Mouse (Mus musculus): Measurements from ENCODE around the gene Lifr. TPM values are rescaled to one million over a fixed set of nuclear protein-coding genes. Genes with fewer than 3 reads are reported as not detected.

Gene Lifr
- polyA plus RNA-seq, 1 experiment from 2014 or later: 7.6 TPM

DNA sequence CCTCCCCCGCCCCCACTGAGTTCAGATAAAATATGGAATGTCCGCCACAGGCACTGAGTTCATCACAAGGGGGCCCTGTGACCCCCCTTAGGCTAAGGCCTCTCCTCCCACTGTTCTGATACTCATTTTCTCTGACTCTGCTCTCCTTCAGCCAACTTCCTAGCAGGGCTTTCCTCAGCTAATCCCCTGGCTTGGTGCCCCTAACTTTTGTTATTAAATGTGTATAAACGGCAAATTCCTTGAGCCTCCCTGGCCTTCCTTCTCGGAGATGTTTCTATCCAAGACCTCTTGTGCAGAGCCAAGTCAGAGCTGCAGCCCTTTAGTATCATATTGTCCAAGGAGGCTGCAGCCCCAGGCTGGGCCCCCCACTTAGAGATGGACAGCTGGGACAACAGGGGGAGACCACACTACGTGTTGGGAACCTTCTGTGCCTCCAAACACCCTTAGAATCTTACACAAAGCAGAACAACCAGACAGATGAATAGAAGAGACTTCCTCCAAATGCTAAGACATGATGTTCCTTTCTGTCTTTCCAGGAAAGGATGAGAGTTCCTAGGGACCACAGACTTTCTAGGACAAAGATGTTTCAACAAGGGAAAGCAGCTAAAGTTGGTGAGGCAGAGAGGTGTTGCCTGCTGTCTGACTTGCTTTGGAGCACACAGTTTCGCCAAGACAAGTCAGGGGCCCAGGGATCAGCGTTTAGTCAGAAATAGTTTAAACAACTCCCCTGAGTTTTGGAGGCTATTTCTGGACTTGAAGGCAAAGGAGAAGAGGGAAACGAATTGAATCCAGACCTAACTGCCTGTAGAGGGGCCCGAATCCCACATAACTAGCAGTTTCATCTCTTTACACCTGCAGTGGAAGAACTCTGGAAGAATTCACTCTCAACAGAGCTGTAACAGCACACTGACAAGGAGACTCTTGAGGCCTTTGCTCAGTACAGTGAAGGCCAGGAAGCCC lies 111.3 kb downstream of the Lifr start:
- Histone ChIP-seq H3K9ac (replicated peaks) (no peak overlapping the region), H3K27me3 (no peaks in the 10 kb centered on the region), H3K36me3 (no peaks in the 10 kb centered on the region), H3K9me3 (no peaks in the 10 kb centered on the region), H3K4me1 (peaks cover 19% of the 10 kb centered on the region), H3K27ac (replicated peaks) (no peak overlapping the region), H3K4me2 (replicated peaks) (no peak overlapping the region), H3K4me3 (no peak overlapping the region)
- 63% methylated on average over 9 of the region's 9 CpGs for WGBS
- ATAC-seq (replicated peaks): no peak

- H3K36me3 ChIP-seq: no peaks in the 10 kb centered on the region
- H3K9me3 ChIP-seq: no peaks in the 10 kb centered on the region
- no peak overlapping the region for H3K4me3 ChIP-seq
- H3K27me3 ChIP-seq: no peaks in the 10 kb centered on the region
- WGBS: 90% methylated on average over 5 of the region's 5 CpGs
- H3K4me1 ChIP-seq: peaks cover 15% of the 10 kb centered on the region
- H3K4me2 ChIP-seq (replicated peaks): no peak overlapping the region
- no peak for ATAC-seq (replicated peaks)
- no peak overlapping the region for H3K27ac ChIP-seq (replicated peaks)
- no peak overlapping the region for H3K9ac ChIP-seq (replicated peaks)
Observed at GRCm38 (mm10) chr15:7202981-7203380, 112.6 kb downstream of the Lifr start.

- ATAC-seq (replicated peaks): no peak
- WGBS: 69% methylated on average over 9 of the region's 9 CpGs
- Histone ChIP-seq H3K4me2 (replicated peaks) (no peak overlapping the region), H3K27ac (replicated peaks) (no peak overlapping the region), H3K4me3 (no peak overlapping the region), H3K9me3 (no peaks in the 10 kb centered on the region), H3K4me1 (peaks cover 8% of the 10 kb centered on the region), H3K36me3 (no peaks in the 10 kb centered on the region), H3K27me3 (no peaks in the 10 kb centered on the region), H3K9ac (replicated peaks) (no peak overlapping the region)
Observed at GRCm38 (mm10) chr15:7203606-7204330, 113.4 kb downstream of the Lifr start.

DNA sequence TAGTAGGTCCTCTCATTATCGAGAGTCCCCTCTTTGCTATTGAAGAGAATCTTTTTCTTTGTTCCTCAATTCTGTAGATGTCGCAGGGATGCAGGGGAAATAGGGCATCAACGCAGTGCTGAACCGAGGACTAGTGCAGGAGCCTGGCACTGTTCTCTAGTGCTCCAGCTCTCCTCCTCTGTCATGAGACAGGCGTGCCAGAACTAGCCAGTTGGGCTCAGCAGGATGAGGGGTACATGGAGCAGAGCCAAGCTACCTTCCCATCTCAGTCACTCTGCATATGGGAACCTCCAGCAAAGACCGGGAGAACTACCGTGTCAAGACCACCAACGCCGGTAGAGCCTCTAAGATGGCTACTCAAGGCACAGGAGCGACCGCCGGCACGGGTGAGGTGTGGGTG lies 114.5 kb downstream of the Lifr start:
- no peak overlapping the region for H3K27ac ChIP-seq (replicated peaks)
- H3K4me3 ChIP-seq: no peak overlapping the region
- no peaks in the 10 kb centered on the region for H3K9me3 ChIP-seq
- 0 out of 2 replicates have a peak, but pooled peaks cover 2% of the 10 kb centered on the region for H3K4me1 ChIP-seq
- no peak overlapping the region for H3K4me2 ChIP-seq (replicated peaks)
- H3K27me3 ChIP-seq: no peaks in the 10 kb centered on the region
- WGBS: 58% methylated on average over 13 of the region's 13 CpGs
- no peak overlapping the region for H3K9ac ChIP-seq (replicated peaks)
- ATAC-seq (replicated peaks): peak; percentile 62; the same call in 1 of the 2 replicates
- no peaks in the 10 kb centered on the region for H3K36me3 ChIP-seq

DNA sequence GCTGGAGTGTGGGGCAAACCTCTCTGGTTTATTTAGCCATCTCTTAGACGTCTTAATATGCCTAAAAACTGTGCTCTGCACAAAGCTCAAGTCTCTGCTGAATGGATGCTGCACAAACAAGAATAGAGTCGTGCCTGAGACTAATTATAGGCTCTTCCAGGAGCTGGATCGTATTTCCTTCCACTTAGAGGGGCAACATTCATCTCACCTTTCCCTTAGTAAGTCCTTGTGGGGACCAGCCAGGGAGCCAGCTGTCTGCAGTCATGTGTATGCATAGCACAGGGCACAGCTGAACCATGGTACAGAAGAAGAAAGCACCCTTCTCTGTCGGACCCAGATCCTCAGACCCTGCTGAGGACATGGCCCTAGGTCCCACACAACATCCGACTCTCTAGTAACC lies 115.7 kb downstream of the Lifr start:
- Histone ChIP-seq H3K9ac (replicated peaks) (no peak overlapping the region), H3K4me1 (0 out of 2 replicates have a peak, but pooled peaks cover 2% of the 10 kb centered on the region), H3K4me2 (replicated peaks) (no peak overlapping the region), H3K36me3 (no peaks in the 10 kb centered on the region), H3K9me3 (no peaks in the 10 kb centered on the region), H3K4me3 (no peak overlapping the region), H3K27me3 (no peaks in the 10 kb centered on the region), H3K27ac (replicated peaks) (no peak overlapping the region)
- WGBS: 28% methylated on average over 5 of the region's 5 CpGs
- ATAC-seq (replicated peaks): no peak

GRCm38 (mm10) chr15:7207292-7207691 lies 116.9 kb downstream of the Lifr start:
- 88% methylated on average over 7 of the region's 7 CpGs for WGBS
- H3K9ac ChIP-seq (replicated peaks): no peak overlapping the region
- H3K4me3 ChIP-seq: no peak overlapping the region
- H3K27me3 ChIP-seq: no peaks in the 10 kb centered on the region
- H3K27ac ChIP-seq (replicated peaks): no peak overlapping the region
- H3K4me2 ChIP-seq (replicated peaks): no peak overlapping the region
- H3K9me3 ChIP-seq: no peaks in the 10 kb centered on the region
- no peaks in the 10 kb centered on the region for H3K4me1 ChIP-seq
- H3K36me3 ChIP-seq: no peaks in the 10 kb centered on the region
- ATAC-seq (replicated peaks): no peak

DNA sequence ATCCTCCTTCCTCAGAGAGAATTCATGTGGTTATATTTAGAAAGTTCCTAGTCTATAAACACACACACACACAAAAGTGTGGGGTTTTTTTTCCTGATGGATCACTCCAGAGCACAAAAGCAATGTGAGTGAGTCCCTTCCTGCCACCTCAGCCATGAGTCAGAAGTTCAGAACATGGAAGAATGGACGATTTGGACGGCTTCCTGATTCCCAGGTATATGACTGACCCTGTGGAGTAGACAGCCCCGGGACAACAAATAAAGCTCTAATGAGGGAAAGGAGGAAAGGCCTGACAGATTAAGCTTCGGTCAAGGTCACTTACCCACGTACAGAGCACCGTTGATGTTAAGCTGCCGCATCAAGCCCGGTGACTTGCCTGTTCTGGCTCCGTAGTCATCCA lies 117.8 kb downstream of the Lifr start:
- H3K27ac ChIP-seq (replicated peaks): no peak overlapping the region
- no peaks in the 10 kb centered on the region for H3K27me3 ChIP-seq
- no peak for ATAC-seq (replicated peaks)
- H3K4me2 ChIP-seq (replicated peaks): no peak overlapping the region
- H3K9me3 ChIP-seq: no peaks in the 10 kb centered on the region
- 90% methylated on average over 9 of the region's 9 CpGs for WGBS
- H3K4me3 ChIP-seq: no peak overlapping the region
- no peak overlapping the region for H3K9ac ChIP-seq (replicated peaks)
- H3K36me3 ChIP-seq: no peaks in the 10 kb centered on the region
- H3K4me1 ChIP-seq: no peaks in the 10 kb centered on the region

- H3K4me1 ChIP-seq: 0 out of 2 replicates have a peak, but pooled peaks cover 3% of the 10 kb centered on the region
- 6% methylated on average over 1 of the region's 1 CpGs for WGBS
- H3K4me2 ChIP-seq (replicated peaks): no peak overlapping the region
- H3K27me3 ChIP-seq: no peaks in the 10 kb centered on the region
- H3K27ac ChIP-seq (replicated peaks): no peak overlapping the region
- H3K9ac ChIP-seq (replicated peaks): no peak overlapping the region
- ATAC-seq (replicated peaks): peak; percentile 60; the same call in 1 of the 2 replicates
- H3K4me3 ChIP-seq: no peak overlapping the region
- no peaks in the 10 kb centered on the region for H3K36me3 ChIP-seq
- H3K9me3 ChIP-seq: no peaks in the 10 kb centered on the region
Observed at GRCm38 (mm10) chr15:7213683-7214082, 123.3 kb downstream of the Lifr start.

DNA sequence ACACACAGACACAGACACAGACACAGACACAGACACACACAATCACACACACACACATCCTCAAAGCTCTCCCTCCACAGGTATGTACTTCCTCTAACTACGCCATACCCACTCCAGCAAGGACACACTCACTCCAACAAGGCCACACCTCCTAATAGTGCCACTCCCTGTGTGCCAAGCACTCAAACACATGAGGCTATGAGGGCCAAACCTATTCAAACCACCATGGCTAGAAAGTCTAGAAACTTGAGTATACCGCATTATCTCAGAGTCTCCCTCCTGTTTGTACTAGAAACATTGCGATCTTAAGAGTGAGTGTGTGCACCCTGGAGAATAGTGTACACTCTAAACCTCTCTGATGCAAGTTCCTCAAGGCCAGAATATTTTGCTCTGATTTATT lies 125.4 kb downstream of the Lifr start:
- H3K36me3 ChIP-seq: no peaks in the 10 kb centered on the region
- H3K4me1 ChIP-seq: 0 out of 2 replicates have a peak, but pooled peaks cover 3% of the 10 kb centered on the region
- H3K4me2 ChIP-seq (replicated peaks): no peak overlapping the region
- 96% methylated on average over 3 of the region's 3 CpGs for WGBS
- H3K4me3 ChIP-seq: no peak overlapping the region
- no peaks in the 10 kb centered on the region for H3K9me3 ChIP-seq
- H3K9ac ChIP-seq (replicated peaks): no peak overlapping the region
- no peak for ATAC-seq (replicated peaks)
- H3K27ac ChIP-seq (replicated peaks): no peak overlapping the region
- H3K27me3 ChIP-seq: no peaks in the 10 kb centered on the region

DNA sequence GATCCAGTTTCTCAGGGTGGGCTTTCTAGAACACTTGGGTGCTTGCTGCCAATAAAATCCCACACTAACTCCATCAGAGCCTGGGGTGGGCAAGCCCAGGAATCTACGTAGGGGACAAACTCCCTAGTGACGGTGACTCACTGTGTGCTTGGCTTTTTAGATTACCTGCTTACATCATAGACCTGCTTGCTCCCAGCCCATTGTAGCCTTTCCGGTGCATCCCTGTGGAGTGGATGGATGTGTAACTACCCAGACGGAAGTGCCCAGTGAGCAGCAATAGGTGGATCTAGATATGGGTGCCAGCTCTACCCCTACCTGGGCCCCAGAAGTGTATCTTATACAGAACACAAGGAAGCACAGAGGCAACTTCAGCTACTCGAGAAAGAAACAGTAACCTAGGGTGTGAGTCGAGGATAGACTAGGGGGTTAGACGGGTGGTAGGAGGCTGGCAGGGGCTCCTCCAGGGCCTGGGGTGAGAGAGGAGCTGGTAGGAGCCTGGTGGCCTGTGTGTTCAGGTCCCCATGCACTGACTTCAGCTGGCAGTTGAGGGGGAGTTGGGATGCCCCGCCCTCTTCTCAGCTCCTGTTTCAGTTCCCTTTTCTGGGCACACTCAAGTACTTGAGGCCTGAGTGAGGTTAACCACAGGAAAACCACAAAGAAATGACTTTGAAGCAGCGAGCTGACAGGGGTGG lies 126.3 kb downstream of the Lifr start:
- H3K27me3 ChIP-seq: no peaks in the 10 kb centered on the region

DNA sequence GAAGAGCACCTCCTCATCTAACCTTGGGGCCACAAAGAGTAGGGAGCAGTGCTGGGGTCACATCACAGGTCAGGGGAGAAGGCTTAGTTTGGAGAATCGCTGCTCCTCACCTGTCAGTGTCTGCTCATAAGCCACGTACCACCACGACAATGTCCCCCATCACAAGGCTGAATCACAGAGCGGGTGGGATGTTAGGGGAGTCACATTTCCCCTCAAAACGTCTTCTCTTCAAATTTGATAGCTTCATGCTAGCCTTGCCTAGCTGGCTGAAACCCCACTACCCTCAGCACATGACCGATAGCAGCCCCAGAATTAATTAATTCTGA lies 126.8 kb downstream of the Lifr start:
- no peak overlapping the region for H3K4me2 ChIP-seq (replicated peaks)
- WGBS: 92% methylated on average over 6 of the region's 6 CpGs
- no peak overlapping the region for H3K27ac ChIP-seq (replicated peaks)
- H3K9ac ChIP-seq (replicated peaks): no peak overlapping the region
- no peak overlapping the region for H3K4me3 ChIP-seq
- no peaks in the 10 kb centered on the region for H3K36me3 ChIP-seq
- H3K4me1 ChIP-seq: 0 out of 2 replicates have a peak, but pooled peaks cover 3% of the 10 kb centered on the region
- no peak for ATAC-seq (replicated peaks)
- H3K27me3 ChIP-seq: no peaks in the 10 kb centered on the region
- no peaks in the 10 kb centered on the region for H3K9me3 ChIP-seq

More for the DNA sequence above, 126.3 kb downstream of the Lifr start:
- ATAC-seq (replicated peaks): no peak
- 0 out of 2 replicates have a peak, but pooled peaks cover 3% of the 10 kb centered on the region for H3K4me1 ChIP-seq
- WGBS: 85% methylated on average over 9 of the region's 9 CpGs
- H3K27ac ChIP-seq (replicated peaks): no peak overlapping the region
- no peak overlapping the region for H3K9ac ChIP-seq (replicated peaks)
- no peak overlapping the region for H3K4me2 ChIP-seq (replicated peaks)
- H3K9me3 ChIP-seq: no peaks in the 10 kb centered on the region
- H3K4me3 ChIP-seq: no peak overlapping the region
- H3K36me3 ChIP-seq: no peaks in the 10 kb centered on the region

GRCm38 (mm10) chr15:7222809-7223208 lies 132.4 kb downstream of the Lifr start:
- Histone ChIP-seq H3K4me2 (replicated peaks) (no peak overlapping the region), H3K4me1 (peaks cover 15% of the 10 kb centered on the region; the same call in 1 of the 2 replicates), H3K4me3 (no peak overlapping the region), H3K27ac (replicated peaks) (no peak overlapping the region), H3K9me3 (no peaks in the 10 kb centered on the region), H3K27me3 (no peaks in the 10 kb centered on the region), H3K9ac (replicated peaks) (no peak overlapping the region), H3K36me3 (no peaks in the 10 kb centered on the region)
- ATAC-seq (replicated peaks): no peak
- 49% methylated on average over 11 of the region's 11 CpGs for WGBS
